Mouse (Mus musculus) liver, embryonic 14.5 days (tissue): ENCODE data around the gene Rag1. TPM values are rescaled to one million over a fixed set of nuclear protein-coding genes. Genes with fewer than 3 reads are reported as not detected.
A peak's percentile ranks its signal among the peaks of the same experiment; 100 is the strongest.

Experiments
- ATAC-seq: fragments of 200-750 bp; cut with Nextera tagmentation; 2 replicates; pipeline ENCODE4 v1.8.0; 2017; ENCODE audit warnings: moderate number of reproducible peaks, mild to moderate bottlenecking, moderate library complexity; ENCODE audit not compliant: insufficient read depth
- DNase-seq, 3 experiments: peaks; one replicate each; pipeline ENCODE4 v3.0.0-alpha.2; 2012 to 2013; ENCODE audit warnings: low read depth in 3 of 3, low spot score in 3 of 3
- H3K27ac ChIP-seq: fragments of 300-500 bp; sonication (generic); 2 replicates; pipeline ENCODE4 v1.5.1; 2014; ENCODE audit warnings: moderate library complexity, mild to moderate bottlenecking, control low read depth, inconsistent platforms
- H3K27me3 ChIP-seq: fragments of 300-500 bp; sonication (generic); 2 replicates; pipeline ENCODE4 v1.6.1; 2014; ENCODE audit warnings: mild to moderate bottlenecking, low read length, moderate library complexity; ENCODE audit not compliant: control insufficient read depth, insufficient read depth
- H3K36me3 ChIP-seq: fragments of 300-500 bp; sonication (generic); replicated peaks from 2 replicates; pipeline ENCODE4 v1.6.1; 2014; ENCODE audit warnings: low read depth; ENCODE audit not compliant: control insufficient read depth, insufficient read depth
- H3K4me1 ChIP-seq, 2 experiments: fragments of 200-500 bp in 1 of 2; fragments of 300-500 bp in 1 of 2; sonication (generic) in 1 of 2; replicated peaks; 2 replicates each; pipeline ENCODE4 v1.6.1; 2012 to 2014; ENCODE audit warnings: antibody characterized with exemption in 1 of 2, inconsistent platforms in 1 of 2, low read length in 1 of 2; ENCODE audit not compliant: control insufficient read depth in 2 of 2, insufficient read depth in 2 of 2
- H3K4me2 ChIP-seq: fragments of 300-500 bp; sonication (generic); 2 replicates; pipeline ENCODE4 v1.6.1; 2014; ENCODE audit warnings: low read depth, mild to moderate bottlenecking, control low read depth, moderate library complexity
- H3K4me3 ChIP-seq, 2 experiments: fragments of 200-500 bp in 1 of 2; fragments of 300-500 bp in 1 of 2; sonication (generic) in 1 of 2; 2 replicates each; pipeline ENCODE4 v1.5.1; 2012 to 2014; ENCODE audit warnings: low read depth in 2 of 2, low read length in 2 of 2, mild to moderate bottlenecking in 2 of 2, control low read depth in 1 of 2, inconsistent platforms in 1 of 2, moderate library complexity in 1 of 2; ENCODE audit not compliant: insufficient read depth in 1 of 2
- H3K9ac ChIP-seq: fragments of 300-500 bp; sonication (generic); replicated peaks from 2 replicates; pipeline ENCODE4 v1.6.1; 2014; ENCODE audit warnings: mild to moderate bottlenecking, control low read depth, moderate library complexity
- H3K9me3 ChIP-seq: fragments of 300-500 bp; sonication (generic); 2 replicates; pipeline ENCODE4 v1.6.1; 2016; ENCODE audit warnings: low read length, mixed read lengths; ENCODE audit not compliant: control insufficient read depth
- CTCF ChIP-seq: IDR thresholded peaks from 2 replicates; pipeline ENCODE4 v1.5.1; 2016; ENCODE audit warnings: antibody characterized with exemption, low read depth, control low read depth
- EP300 ChIP-seq: IDR thresholded peaks from 2 replicates; pipeline ENCODE4 v1.6.1; 2016; ENCODE audit warnings: antibody characterized with exemption, low read depth
- WGBS: fragments of 180-500 bp; shearing (Covaris S2); extraction: QIAGEN DNeasy Blood & Tissue Kit; methylation state at CpG from one replicate; pipeline ENCODE4 v1.1.7; 2014; ENCODE audit not compliant: insufficient replicate concordance; 5-methylcytosine and 5-hydroxymethylcytosine counted together
- polyA plus RNA-seq, 2 experiments: library from polyadenylated mRNA; depleted of rRNA in 1 of 2; stranded (reverse) in 1 of 2; unstranded in 1 of 2; fragments of >200 nt; fragmentation: Nextera tagmentation in 1 of 2; extraction: Ambion mirVana in 1 of 2; gene quantifications; 2 replicates each; pipeline versions ENCODE4 v1.2.1 to v1.2.3; 2012 to 2014

Gene Rag1
- polyA plus RNA-seq (2012; rRNA removed) (0.17 and 0.19 TPM in 2 replicates), polyA plus RNA-seq (2014; fragmentation: Nextera tagmentation; extraction: Ambion mirVana) (0.20 and 0.32 TPM in 2 replicates)

- ATAC-seq: no peak
Measured at GRCm38 (mm10) chr2:101649114-101649671, at the start of gene Rag1, which contains the start of gene B230118H07Rik. Rag1 (minus strand) TSS chr2:101649501. B230118H07Rik (minus strand) TSS chr2:101649532.

GRCm38 (mm10) chr2:101695584-101695983, 46.3 kb upstream of the Rag1 start:
- ATAC-seq (peak; percentile 45), DNase-seq (no peak)
- H3K4me3 ChIP-seq: no peak overlapping the region
- no peak for TF ChIP-seq CTCF
- TF ChIP-seq EP300: no peak
- no peaks in the 10 kb centered on the region for H3K9me3 ChIP-seq
- WGBS: 71% methylated on average over 7 of the region's 7 CpGs
- peaks cover 0 to 5% of the 10 kb centered on the region in 2 experiments; a peak in 1 of 4 replicates for H3K4me1 ChIP-seq
- H3K4me2 ChIP-seq: no peak overlapping the region
- H3K27ac ChIP-seq: no peak overlapping the region
- peaks cover 18% of the 10 kb centered on the region for H3K36me3 ChIP-seq
- H3K9ac ChIP-seq: no peak overlapping the region
- H3K27me3 ChIP-seq: no peaks in the 10 kb centered on the region

More at GRCm38 (mm10) chr2:101649114-101649671, at the start of gene Rag1, which contains the start of gene B230118H07Rik:
- Histone ChIP-seq H3K9ac (no peak within 1 kb of the TSS), H3K36me3 (no peaks in the 10 kb centered on the region), H3K4me1 (peaks cover 0 to 2% of the 10 kb centered on the region in 2 experiments; a peak in 1 of 4 replicates), H3K4me2 (no peak within 1 kb of the TSS), H3K27me3 (no peaks in the 10 kb centered on the region), H3K27ac (no peak within 1 kb of the TSS), H3K9me3 (no peaks in the 10 kb centered on the region), H3K4me3 (no peak within 1 kb of the TSS)
- WGBS: 27% methylated on average over 8 of the region's 8 CpGs
- TF ChIP-seq CTCF (no peak), EP300 (no peak)
- no peak for DNase-seq

- Histone ChIP-seq H3K27me3 (no peaks in the 10 kb centered on the region), H3K4me1 (0 out of 4 replicates have a peak, but pooled peaks cover 0 to 4% of the 10 kb centered on the region in 2 experiments), H3K9ac (no peak overlapping the region), H3K9me3 (no peaks in the 10 kb centered on the region), H3K27ac (no peak overlapping the region), H3K4me3 (no peak overlapping the region), H3K36me3 (peaks cover 20% of the 10 kb centered on the region), H3K4me2 (no peak overlapping the region)
- TF ChIP-seq EP300 (no peak), CTCF (peak; percentile 45)
- no peak for ATAC-seq
- DNase-seq: no peak
- WGBS: 63% methylated on average over 5 of the region's 5 CpGs
Measured at GRCm38 (mm10) chr2:101693577-101694215, 44.4 kb upstream of the Rag1 start.

GRCm38 (mm10) chr2:101693043-101693442, 43.7 kb upstream of the Rag1 start:
- Histone ChIP-seq H3K4me3 (no peak overlapping the region), H3K4me1 (0 out of 4 replicates have a peak, but pooled peaks cover 0 to 4% of the 10 kb centered on the region in 2 experiments), H3K9ac (no peak overlapping the region), H3K9me3 (no peaks in the 10 kb centered on the region), H3K36me3 (peaks cover 20% of the 10 kb centered on the region), H3K27ac (no peak overlapping the region), H3K4me2 (no peak overlapping the region), H3K27me3 (no peaks in the 10 kb centered on the region)
- TF ChIP-seq EP300 (no peak), CTCF (no peak)
- ATAC-seq: no peak
- WGBS: 66% methylated on average over 4 of the region's 4 CpGs
- no peak for DNase-seq

- Histone ChIP-seq H3K27ac (no peak overlapping the region), H3K27me3 (no peaks in the 10 kb centered on the region), H3K36me3 (peaks cover 7% of the 10 kb centered on the region), H3K4me3 (no peak overlapping the region), H3K9ac (no peak overlapping the region), H3K4me2 (no peak overlapping the region), H3K4me1 (no peaks in the 10 kb centered on the region), H3K9me3 (no peaks in the 10 kb centered on the region)
- TF ChIP-seq CTCF (no peak), EP300 (no peak)
- no peak for ATAC-seq
- WGBS: 78% methylated on average over 9 of the region's 9 CpGs
- DNase-seq: no peak
Measured at GRCm38 (mm10) chr2:101690252-101690827, 41.0 kb upstream of the Rag1 start.
